Mouse (Mus musculus): Measurements from ENCODE around the gene Hbp1.

The Hbp1 gene

DNA sequence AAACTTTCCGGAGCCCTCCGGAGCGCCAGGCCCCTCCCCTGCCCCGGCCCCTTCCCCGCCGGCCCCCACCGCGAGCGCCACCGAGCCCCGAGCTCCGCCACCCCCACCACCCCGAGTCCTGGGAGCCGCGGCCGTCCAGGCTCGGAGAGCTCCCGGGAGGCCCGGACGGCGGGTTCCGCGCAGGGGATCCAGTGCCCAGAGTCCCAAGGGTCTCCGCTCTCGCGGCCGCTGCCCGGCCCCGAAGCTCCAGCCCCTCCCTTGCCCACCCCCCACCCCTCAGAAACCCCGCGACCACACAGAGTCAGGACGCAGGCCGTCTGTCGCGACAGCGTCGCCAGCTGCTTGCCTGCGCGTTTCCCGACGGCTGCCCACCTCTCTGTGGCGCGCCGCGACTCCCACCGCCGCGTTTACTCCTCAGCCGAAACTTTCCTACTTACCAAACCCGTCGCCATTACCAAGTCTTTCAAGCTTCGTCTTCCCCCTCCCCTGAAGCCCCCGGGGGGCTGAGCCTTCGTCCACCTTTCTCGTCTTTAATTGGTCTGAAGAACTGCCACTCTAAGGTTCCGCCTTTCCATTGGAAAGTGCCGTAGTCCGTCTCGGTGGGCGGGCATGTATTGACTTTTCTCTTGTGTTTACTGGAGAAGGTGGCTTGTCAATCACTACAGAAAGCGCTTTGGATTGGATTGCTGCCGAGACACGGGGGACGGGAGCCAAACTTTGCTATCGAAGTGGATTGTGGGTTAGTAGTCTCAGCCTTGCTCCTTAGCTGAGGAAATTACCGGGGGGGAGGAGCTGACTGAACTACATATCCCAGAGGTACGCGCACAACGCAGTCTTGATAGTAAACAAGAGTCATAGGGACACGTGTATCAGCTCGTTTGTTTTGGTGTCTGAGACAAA is at the start of gene Hbp1:
Hbp1 (minus strand) TSS at position 777 of the 900 bp plus-strand sequence.
- peak; percentile 100 for DNase-seq (ENCODE audit: low spot score)

- no peak for DNase-seq (ENCODE audit: low spot score)
Measured at GRCm38 (mm10) chr12:31998706-31999105, 48.4 kb upstream of the Hbp1 start.

DNA sequence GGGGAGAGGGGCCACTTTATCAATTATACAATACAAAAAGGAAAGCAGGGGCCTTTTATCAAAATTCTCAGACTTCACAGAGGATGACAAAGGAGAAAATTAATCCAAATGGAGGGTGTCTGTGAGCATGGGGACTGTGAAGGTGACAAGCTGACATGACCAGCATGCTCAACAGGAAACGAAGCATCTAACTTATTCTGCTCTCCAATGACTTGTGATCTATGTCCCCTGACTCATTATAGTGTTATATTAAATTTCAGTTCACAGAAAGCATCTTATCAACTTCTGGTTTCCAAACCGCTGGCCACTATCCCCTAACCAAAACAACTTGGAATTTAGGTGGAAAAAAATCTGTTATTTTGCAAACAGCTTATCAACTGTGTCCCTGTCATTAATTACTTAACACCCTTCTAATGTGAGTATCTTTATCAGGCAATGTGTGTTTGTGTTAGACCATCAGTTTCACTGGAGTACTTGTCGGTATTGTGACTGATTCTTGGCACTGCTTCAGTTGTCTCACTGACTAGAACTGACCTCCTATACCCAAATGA is 47.1 kb upstream of the Hbp1 start:
- DNase-seq (ENCODE audit: low spot score) = no peak

- DNase-seq (ENCODE audit: low spot score) = peak; percentile 56
Measured at GRCm38 (mm10) chr12:31996877-31997276, 46.5 kb upstream of the Hbp1 start.

GRCm38 (mm10) chr12:31990575-31990974 is 40.2 kb upstream of the Hbp1 start:
- DNase-seq (ENCODE audit: low spot score) = no peak

DNA sequence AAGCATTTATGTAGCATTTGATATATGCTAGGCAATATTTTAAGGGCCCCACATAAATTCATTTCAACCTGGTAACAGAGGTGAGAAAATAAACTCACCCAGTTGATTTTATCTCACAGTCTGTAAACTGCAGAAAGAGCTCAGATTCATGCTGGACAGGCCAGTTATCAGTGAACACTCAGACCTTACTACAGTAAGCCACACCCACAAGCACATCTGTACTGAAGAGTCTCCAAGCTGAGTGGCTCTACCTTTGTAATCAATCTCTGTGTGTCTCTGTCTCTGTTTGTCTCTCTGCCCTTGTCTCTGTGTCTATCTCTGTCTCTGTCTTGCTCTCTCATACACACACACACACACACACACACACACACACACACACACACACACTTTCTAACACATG is 39.4 kb upstream of the Hbp1 start:
- DNase-seq (ENCODE audit: low spot score) = no peak

GRCm38 (mm10) chr12:31986463-31986862 is 36.1 kb upstream of the Hbp1 start:
- no peak for DNase-seq (ENCODE audit: low spot score)

- DNase-seq (ENCODE audit: low spot score) = no peak
Measured at GRCm38 (mm10) chr12:31985738-31986137, 35.4 kb upstream of the Hbp1 start.

GRCm38 (mm10) chr12:31984664-31985063 is 34.3 kb upstream of the Hbp1 start:
- no peak for DNase-seq (ENCODE audit: low spot score)

GRCm38 (mm10) chr12:31984206-31984605 is 33.9 kb upstream of the Hbp1 start:
- DNase-seq (ENCODE audit: low spot score) = no peak

DNA sequence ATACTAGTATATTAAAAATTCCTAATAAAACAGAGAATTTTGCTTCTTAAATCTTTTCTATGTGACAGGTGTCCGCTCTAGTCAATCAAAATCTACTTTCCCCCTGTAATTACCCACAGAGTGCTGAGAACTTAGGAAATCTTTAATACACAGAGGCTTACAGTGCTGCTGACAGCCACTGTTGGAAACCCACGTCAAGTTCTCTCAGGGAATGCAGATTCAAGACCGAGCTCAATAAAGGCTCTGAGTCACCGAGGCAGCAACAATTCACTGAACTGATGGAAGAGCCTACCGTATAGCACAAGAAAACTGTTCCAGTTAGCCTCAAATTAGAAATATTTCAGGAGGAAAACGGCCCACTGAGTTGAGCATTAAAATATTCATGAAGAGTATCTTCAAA is 33.4 kb upstream of the Hbp1 start:
- DNase-seq (ENCODE audit: low spot score) = no peak

- DNase-seq (ENCODE audit: low spot score) = no peak
Measured at GRCm38 (mm10) chr12:31983238-31983637, 32.9 kb upstream of the Hbp1 start.

DNA sequence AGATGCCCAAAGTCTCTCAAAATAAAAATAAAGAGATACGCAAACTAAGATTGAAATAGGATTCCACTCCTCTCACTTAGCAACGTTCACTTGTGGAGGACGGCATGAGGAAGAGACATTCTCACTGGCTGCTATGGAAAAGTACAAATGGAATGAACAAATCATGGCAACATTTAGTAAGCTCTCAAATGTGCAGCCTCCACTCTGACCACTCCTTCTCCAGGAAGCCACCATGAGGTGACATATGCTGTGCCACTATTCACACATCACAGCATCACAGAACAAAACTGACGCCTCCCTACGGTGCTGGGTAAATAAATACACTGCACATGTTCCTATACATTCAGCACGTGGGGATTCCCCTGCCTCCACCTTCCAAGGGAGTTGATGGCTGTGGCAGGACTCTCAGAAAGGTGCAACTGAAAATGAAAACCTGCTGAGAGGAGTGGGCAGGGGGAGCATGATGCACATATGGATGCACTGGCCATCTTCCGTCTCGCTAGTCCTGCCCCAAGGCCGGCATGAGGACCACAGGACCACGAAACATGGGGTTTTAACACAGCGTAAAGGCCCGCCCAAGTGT is 27.4 kb upstream of the Hbp1 start:
- DNase-seq (ENCODE audit: low spot score) = no peak

DNA sequence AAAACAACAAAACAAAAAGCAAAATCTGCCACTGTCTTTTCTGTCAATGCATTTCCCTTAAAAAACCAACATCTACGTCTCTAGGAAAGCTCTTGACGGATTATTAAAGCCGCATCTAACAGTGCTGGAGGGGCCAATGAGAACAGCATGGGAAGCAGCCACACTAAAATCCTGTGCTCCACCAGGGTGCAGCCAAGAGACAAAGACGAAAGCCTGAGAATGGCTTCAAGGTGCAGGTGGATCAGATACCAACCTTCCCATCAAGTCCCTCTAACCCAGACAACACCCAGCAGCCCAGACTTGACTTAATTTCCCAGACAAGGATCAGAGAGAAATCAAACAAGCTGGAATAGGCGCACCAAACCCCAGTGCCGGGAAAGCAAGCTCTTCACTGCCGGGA is 26.2 kb upstream of the Hbp1 start:
- no peak for DNase-seq (ENCODE audit: low spot score)

DNA sequence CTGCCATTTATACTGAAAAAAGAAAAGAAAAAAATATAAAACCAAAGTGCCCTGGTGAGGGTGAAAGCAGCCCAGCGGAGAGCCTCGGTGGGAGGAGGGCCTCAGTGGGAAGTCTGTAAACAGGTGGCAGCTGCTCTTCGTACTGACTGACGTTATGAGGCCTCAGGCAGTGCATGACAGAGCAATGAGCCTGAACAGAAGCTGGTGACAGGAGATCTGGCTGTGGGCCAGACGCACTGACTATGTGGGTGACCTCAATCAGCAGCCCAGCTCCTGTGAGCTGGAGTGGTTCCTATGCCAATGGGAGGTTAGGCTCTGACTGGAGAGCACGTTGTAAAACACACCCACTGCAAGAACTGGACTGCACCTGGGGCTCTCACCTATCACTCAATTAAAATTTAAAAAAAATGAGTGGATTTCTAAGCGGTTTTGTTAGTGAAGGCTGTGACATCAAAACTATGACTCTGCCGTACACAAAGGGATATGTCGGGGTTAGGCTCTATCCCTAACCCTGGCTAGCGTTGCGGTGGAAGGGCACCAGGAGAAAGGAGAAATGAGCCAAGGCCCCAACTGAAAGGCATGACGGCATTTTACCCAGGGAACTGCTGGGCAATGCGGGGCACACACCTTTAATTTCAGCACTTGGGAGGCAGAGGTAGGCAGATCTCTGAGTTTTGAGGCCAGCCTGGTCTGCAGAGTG is 23.3 kb upstream of the Hbp1 start:
- peak; percentile 90 for DNase-seq (ENCODE audit: low spot score)

DNA sequence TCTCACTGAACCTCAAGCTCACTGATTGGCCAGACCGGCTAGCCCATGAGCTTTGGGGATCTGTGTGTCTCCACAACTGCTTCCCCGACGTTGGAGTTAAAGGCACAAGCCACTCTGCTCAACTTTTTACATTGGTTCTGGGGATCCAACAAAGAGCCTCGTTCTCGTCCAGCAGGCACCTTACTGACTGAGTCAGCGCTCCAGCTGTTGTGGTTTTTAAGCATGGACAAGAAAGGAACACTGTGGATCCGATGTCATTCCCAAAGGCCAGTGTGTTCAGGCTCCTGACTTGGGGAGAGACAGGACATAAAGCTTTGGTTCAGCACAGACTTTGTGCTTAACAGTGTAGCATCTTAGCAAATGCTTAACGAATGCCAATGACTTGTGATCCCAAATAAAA is 21.2 kb upstream of the Hbp1 start:
- DNase-seq (ENCODE audit: low spot score) = no peak

DNA sequence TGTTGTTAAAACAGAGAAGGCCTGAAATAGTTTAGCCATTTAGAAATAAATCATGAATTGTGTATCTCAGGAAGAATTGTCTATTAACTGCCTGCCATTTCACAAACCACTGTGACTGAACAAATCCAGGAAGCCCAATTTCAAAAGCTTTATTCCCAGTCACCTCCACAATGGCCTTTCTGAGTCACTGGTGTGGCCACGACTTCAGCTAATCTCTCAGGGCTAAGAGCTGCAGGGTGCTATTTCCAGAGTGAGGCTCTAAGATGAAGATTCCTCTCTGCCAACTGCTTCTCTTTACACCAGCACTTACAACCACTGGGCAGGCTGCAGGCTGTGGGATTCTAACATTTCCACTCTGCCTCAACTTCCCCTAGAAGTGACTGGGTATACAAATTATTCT is 18.8 kb upstream of the Hbp1 start:
- no peak for DNase-seq (ENCODE audit: low spot score)

GRCm38 (mm10) chr12:31967536-31967935 is 17.2 kb upstream of the Hbp1 start:
- DNase-seq (ENCODE audit: low spot score) = peak; percentile 81

DNA sequence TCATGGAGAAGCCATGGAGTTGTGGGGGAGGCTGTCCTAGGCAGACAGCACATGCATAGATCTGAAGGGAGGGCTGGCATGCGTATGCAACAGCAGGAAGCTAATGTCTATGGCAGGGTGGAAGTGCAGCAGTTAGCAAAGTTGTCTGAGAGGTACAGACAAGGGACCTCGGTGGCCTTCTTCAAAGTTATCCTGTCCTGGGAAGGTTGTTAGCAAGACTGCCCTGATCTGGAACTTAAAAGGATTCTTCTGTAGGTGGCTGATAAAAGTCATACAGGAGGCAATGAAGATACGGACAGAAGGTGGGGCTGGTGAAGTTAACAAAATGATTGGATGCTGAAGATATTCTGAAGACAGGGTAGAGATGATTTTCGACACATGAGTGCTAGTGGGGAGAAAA is 16.1 kb upstream of the Hbp1 start:
- no peak for DNase-seq (ENCODE audit: low spot score)

- DNase-seq (ENCODE audit: low spot score) = no peak
Measured at GRCm38 (mm10) chr12:31965517-31966212, 15.3 kb upstream of the Hbp1 start.

DNA sequence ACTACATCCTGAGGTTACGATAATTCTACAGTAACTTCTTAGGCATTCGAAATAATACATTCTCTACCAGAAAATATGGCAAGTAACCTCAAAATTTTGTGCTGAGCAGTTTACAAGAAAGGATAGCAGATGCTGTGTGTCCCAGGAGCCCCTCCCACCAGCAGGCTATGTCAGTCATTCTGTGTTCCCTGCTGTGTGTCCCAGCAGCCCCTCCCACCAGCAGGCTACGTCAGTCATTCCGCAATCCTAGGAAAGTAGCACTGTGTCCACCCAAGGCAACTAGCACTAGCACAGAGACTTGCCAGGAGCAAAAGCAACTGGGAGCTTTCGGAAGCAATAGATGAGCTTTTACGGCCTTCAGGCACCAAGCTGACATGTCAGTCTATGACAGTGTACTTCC is 13.7 kb upstream of the Hbp1 start:
- DNase-seq (ENCODE audit: low spot score) = no peak

DNA sequence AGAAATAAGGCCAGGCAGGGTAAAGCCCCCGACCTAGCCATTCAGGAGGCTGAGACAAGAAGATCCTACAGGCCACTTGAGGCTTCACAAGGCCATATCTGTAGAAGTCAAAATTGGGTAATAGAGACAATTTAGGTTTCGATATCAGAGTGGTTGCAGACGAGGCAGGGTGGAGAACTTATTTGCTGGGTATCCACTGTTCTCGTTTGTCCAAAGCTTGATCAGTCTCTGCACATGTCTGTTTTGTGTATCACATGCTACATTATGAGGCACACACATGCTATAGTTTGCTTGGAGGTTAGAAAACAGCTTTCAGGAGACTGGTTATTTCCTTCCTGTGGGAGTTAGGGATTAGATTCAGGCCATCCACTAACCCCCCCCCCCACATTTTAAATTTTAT is 5.5 kb upstream of the Hbp1 start:
- DNase-seq (ENCODE audit: low spot score) = no peak
